Mouse (Mus musculus) erythroblast, embryonic 14.5 days (primary cell): ENCODE data around the gene Mettl17.
"Not testable (repeated sequence)": the region's sequence is repeated elsewhere in the genome, so short reads cannot be mapped to it uniquely, and the experiment has no call there.

ENCODE experiments used
- GATA1 ChIP-seq: IDR thresholded peaks from 2 replicates; pipeline ENCODE4 v1.6.1; 2012; ENCODE audit warnings: low read length, inconsistent platforms, mixed read lengths
- TAL1 ChIP-seq: IDR thresholded peaks from 3 replicates; pipeline ENCODE4 v1.6.1; 2012; ENCODE audit warnings: low read length, inconsistent platforms, mixed read lengths

DNA sequence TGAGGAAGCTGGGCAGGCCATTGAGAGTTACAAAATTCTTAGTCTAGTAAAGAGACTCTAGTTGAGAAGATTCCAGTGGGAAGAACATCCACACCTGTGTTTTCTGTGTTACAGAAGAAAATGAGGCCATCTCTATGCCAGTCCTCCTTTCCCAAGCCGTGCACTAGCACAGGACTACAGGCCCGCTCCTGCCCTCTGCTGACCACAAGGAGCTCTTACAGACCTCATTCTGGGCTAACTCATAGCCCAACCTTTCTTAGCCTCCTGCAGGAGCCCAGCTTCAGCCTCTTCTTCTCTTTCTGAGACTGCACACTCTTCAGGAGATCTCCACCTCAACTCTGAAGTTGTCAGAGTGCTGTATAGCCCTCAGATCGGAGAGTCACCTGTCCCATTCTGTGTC is 33.6 kb upstream of the Mettl17 start:
- TF ChIP-seq GATA1, TAL1: not testable (repeated sequence)
